Mouse (Mus musculus): ENCODE results near the gene Eif2a.

DNA sequence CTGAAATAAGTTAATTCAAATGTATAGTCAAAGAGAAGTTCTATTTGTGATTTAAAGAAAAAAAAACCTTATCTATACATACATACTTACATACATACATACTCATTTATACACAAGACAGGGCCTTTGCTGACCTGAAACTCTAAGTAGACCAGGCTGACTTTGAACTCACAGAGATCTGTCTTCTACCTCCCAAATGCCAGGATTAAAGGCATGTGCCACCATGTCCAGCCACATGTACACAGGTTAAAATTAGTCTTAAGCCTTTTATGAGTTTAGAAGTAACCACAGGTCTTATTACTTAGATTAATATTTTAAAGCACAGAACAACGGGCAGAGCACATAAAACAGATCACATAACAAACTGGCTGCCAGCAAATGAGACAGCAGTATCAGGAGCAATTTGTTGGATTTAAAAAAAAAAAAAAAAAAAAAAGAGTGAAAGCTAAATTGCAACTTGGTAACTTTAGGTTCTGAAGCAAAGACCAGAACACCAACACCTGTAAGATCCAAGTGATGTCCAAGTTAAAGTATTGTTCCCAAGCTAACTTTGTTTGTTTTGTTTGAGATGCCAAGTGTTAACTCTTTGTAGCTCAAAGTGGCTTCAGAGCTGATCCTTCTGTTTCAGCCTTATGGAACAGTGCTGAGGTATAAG lies 9.5 kb upstream of the Eif2a start:
- no peak for TF ChIP-seq POLR2A (IDR thresholded peaks at IDR 0.05; ENCODE audit: insufficient read length, low read depth)
- no peak for TF ChIP-seq REST (IDR thresholded peaks at IDR 0.05; ENCODE audit: insufficient read depth, insufficient read length)
- TF ChIP-seq USF1 (IDR thresholded peaks at IDR 0.05; ENCODE audit: low read depth), result no peak
- TF ChIP-seq POLR2AphosphoS2 (IDR thresholded peaks at IDR 0.05; ENCODE audit: insufficient read length, low read depth), result no peak
- TF ChIP-seq MYOD1 (IDR thresholded peaks at IDR 0.05; ENCODE audit: control insufficient read depth in 1 of 3, insufficient read length in 2 of 3, low read depth in 2 of 3), result no peak
- no peak for TF ChIP-seq MAX (IDR thresholded peaks at IDR 0.05; ENCODE audit: low read depth)
- no peak for TF ChIP-seq TCF12 (IDR thresholded peaks at IDR 0.05; ENCODE audit: insufficient read depth, poor library complexity, severe bottlenecking)
